Mouse (Mus musculus): ENCODE measurements around the gene Gm5447. TPM values are rescaled to one million over a fixed set of nuclear protein-coding genes. Genes with fewer than 3 reads are reported as not detected.

The Gm5447 gene
- polyA plus RNA-seq, 1 experiment from 2014 or later: 0.12 TPM

- no peaks in the 10 kb centered on the region for H3K27me3 ChIP-seq
- no peak overlapping the region for H3K27ac ChIP-seq
- H3K36me3 ChIP-seq: no peaks in the 10 kb centered on the region
- H3K4me2 ChIP-seq (replicated peaks): peak overlapping the region; percentile 48
- ATAC-seq (ENCODE audit: low FRiP score): peak; percentile 39; the same call in 1 of the 2 replicates
- 9% methylated on average over 10 of the region's 10 CpGs for WGBS
- H3K9me3 ChIP-seq (replicated peaks): no peaks in the 10 kb centered on the region
- no peak overlapping the region for H3K4me3 ChIP-seq
- peaks cover 14% of the 10 kb centered on the region for H3K4me1 ChIP-seq
- H3K9ac ChIP-seq: peak overlapping the region; percentile 51
These were observed 7.5 kb upstream of the Gm5447 start for GRCm38 (mm10) chr13:30966507-30966911.

GRCm38 (mm10) chr13:30968311-30968710, 5.7 kb upstream of the Gm5447 start:
- H3K9ac ChIP-seq: no peak overlapping the region
- no peak overlapping the region for H3K4me2 ChIP-seq (replicated peaks)
- ATAC-seq (ENCODE audit: low FRiP score): no peak

GRCm38 (mm10) chr13:30971047-30971446, 3.0 kb upstream of the Gm5447 start:
- Histone ChIP-seq H3K27ac (no peak overlapping the region), H3K36me3 (no peaks in the 10 kb centered on the region), H3K9me3 (replicated peaks) (no peaks in the 10 kb centered on the region), H3K9ac (no peak overlapping the region), H3K27me3 (no peaks in the 10 kb centered on the region), H3K4me2 (replicated peaks) (no peak overlapping the region), H3K4me1 (peaks cover 17% of the 10 kb centered on the region), H3K4me3 (no peak overlapping the region)
- ATAC-seq (ENCODE audit: low FRiP score): no peak
- 90% methylated on average over 3 of the region's 3 CpGs for WGBS

More at GRCm38 (mm10) chr13:30968311-30968710, 5.7 kb upstream of the Gm5447 start:
- Histone ChIP-seq H3K4me3 (no peak overlapping the region), H3K27ac (no peak overlapping the region), H3K36me3 (no peaks in the 10 kb centered on the region), H3K4me1 (peaks cover 16% of the 10 kb centered on the region), H3K9me3 (replicated peaks) (no peaks in the 10 kb centered on the region), H3K27me3 (no peaks in the 10 kb centered on the region)
- 77% methylated on average over 4 of the region's 4 CpGs for WGBS

- Histone ChIP-seq H3K36me3 (no peaks in the 10 kb centered on the region), H3K9ac (no peak overlapping the region), H3K9me3 (replicated peaks) (no peaks in the 10 kb centered on the region), H3K27me3 (no peaks in the 10 kb centered on the region), H3K4me1 (peaks cover 7% of the 10 kb centered on the region; the same call in 1 of the 2 replicates), H3K4me2 (replicated peaks) (no peak overlapping the region), H3K27ac (no peak overlapping the region), H3K4me3 (no peak overlapping the region)
- 97% methylated on average over 2 of the region's 2 CpGs for WGBS
- ATAC-seq (ENCODE audit: low FRiP score): no peak
These were observed 1.9 kb upstream of the Gm5447 start for GRCm38 (mm10) chr13:30972102-30972501.

GRCm38 (mm10) chr13:30974247-30974630, 235 bp downstream of the Gm5447 start:
- ATAC-seq (ENCODE audit: low FRiP score): peak; percentile 73
- Histone ChIP-seq H3K4me1 (0 out of 2 replicates have a peak, but pooled peaks cover 5% of the 10 kb centered on the region), H3K27me3 (no peaks in the 10 kb centered on the region), H3K27ac (no peak overlapping the region), H3K36me3 (no peaks in the 10 kb centered on the region), H3K9me3 (replicated peaks) (no peaks in the 10 kb centered on the region), H3K9ac (peak overlapping the region; percentile 87), H3K4me3 (peak overlapping the region; percentile 82), H3K4me2 (replicated peaks) (peak overlapping the region; percentile 59)
- 17% methylated on average over 5 of the region's 5 CpGs for WGBS

- no peaks in the 10 kb centered on the region for H3K27me3 ChIP-seq
- H3K4me2 ChIP-seq (replicated peaks): no peak overlapping the region
- no peaks in the 10 kb centered on the region for H3K36me3 ChIP-seq
- ATAC-seq (ENCODE audit: low FRiP score): no peak
- H3K9ac ChIP-seq: no peak overlapping the region
- 0 out of 2 replicates have a peak, but pooled peaks cover 5% of the 10 kb centered on the region for H3K4me1 ChIP-seq
- H3K27ac ChIP-seq: no peak overlapping the region
- H3K9me3 ChIP-seq (replicated peaks): no peaks in the 10 kb centered on the region
- H3K4me3 ChIP-seq: no peak overlapping the region
- 62% methylated on average over 8 of the region's 8 CpGs for WGBS
These were observed 2.6 kb downstream of the Gm5447 start for GRCm38 (mm10) chr13:30976536-30977084.

GRCm38 (mm10) chr13:30978224-30978623, 4.2 kb downstream of the Gm5447 start:
- Histone ChIP-seq H3K4me1 (0 out of 2 replicates have a peak, but pooled peaks cover 3% of the 10 kb centered on the region), H3K27ac (no peak overlapping the region), H3K36me3 (no peaks in the 10 kb centered on the region), H3K9me3 (replicated peaks) (no peaks in the 10 kb centered on the region), H3K4me2 (replicated peaks) (no peak overlapping the region), H3K4me3 (no peak overlapping the region), H3K27me3 (no peaks in the 10 kb centered on the region), H3K9ac (no peak overlapping the region)
- no peak for ATAC-seq (ENCODE audit: low FRiP score)
- 70% methylated on average over 4 of the region's 4 CpGs for WGBS

- Histone ChIP-seq H3K4me3 (no peak overlapping the region), H3K9me3 (replicated peaks) (no peaks in the 10 kb centered on the region), H3K9ac (no peak overlapping the region), H3K27ac (no peak overlapping the region), H3K36me3 (no peaks in the 10 kb centered on the region), H3K4me1 (peaks cover 9% of the 10 kb centered on the region), H3K27me3 (peaks cover 5% of the 10 kb centered on the region; the same call in 1 of the 2 replicates), H3K4me2 (replicated peaks) (no peak overlapping the region)
- no peak for ATAC-seq (ENCODE audit: low FRiP score)
- WGBS: 70% methylated on average over 1 of the region's 1 CpGs
These were observed 7.7 kb downstream of the Gm5447 start for GRCm38 (mm10) chr13:30981666-30982065.

- no peaks in the 10 kb centered on the region for H3K9me3 ChIP-seq (replicated peaks)
- no peak for ATAC-seq (ENCODE audit: low FRiP score)
- peak overlapping the region; percentile 55; the same call in 1 of the 2 replicates for H3K27ac ChIP-seq
- H3K27me3 ChIP-seq: peaks cover 22% of the 10 kb centered on the region
- 18% methylated on average over 13 of the region's 13 CpGs for WGBS
- no peaks in the 10 kb centered on the region for H3K36me3 ChIP-seq
- peak overlapping the region; percentile 26 for H3K4me3 ChIP-seq
- peak overlapping the region; percentile 19 for H3K9ac ChIP-seq
- H3K4me1 ChIP-seq: peaks cover 9% of the 10 kb centered on the region
- peak overlapping the region; percentile 55 for H3K4me2 ChIP-seq (replicated peaks)
These were observed 11.2 kb downstream of the Gm5447 start for GRCm38 (mm10) chr13:30985275-30985597.

GRCm38 (mm10) chr13:30985598-30986466, 11.8 kb downstream of the Gm5447 start:
- Histone ChIP-seq H3K27me3 (peaks cover 22% of the 10 kb centered on the region), H3K9me3 (replicated peaks) (no peaks in the 10 kb centered on the region), H3K4me1 (peaks cover 9% of the 10 kb centered on the region), H3K27ac (peak overlapping the region; percentile 55), H3K4me3 (peak overlapping the region; percentile 26), H3K4me2 (replicated peaks) (peak overlapping the region; percentile 55), H3K36me3 (no peaks in the 10 kb centered on the region), H3K9ac (peak overlapping the region; percentile 19)
- ATAC-seq (ENCODE audit: low FRiP score): peak; percentile 68
- 21% methylated on average over 27 of the region's 27 CpGs for WGBS

- H3K4me2 ChIP-seq (replicated peaks): no peak overlapping the region
- ATAC-seq (ENCODE audit: low FRiP score): no peak
- H3K27me3 ChIP-seq: peaks cover 27% of the 10 kb centered on the region
- no peak overlapping the region for H3K27ac ChIP-seq
- H3K4me3 ChIP-seq: no peak overlapping the region
- 82% methylated on average over 10 of the region's 10 CpGs for WGBS
- H3K36me3 ChIP-seq: no peaks in the 10 kb centered on the region
- H3K9me3 ChIP-seq (replicated peaks): no peaks in the 10 kb centered on the region
- H3K4me1 ChIP-seq: peaks cover 9% of the 10 kb centered on the region
- no peak overlapping the region for H3K9ac ChIP-seq
These were observed 13.0 kb downstream of the Gm5447 start for GRCm38 (mm10) chr13:30986934-30987455.

GRCm38 (mm10) chr13:30987686-30988085, 13.7 kb downstream of the Gm5447 start:
- no peaks in the 10 kb centered on the region for H3K9me3 ChIP-seq (replicated peaks)
- H3K4me1 ChIP-seq: peaks cover 9% of the 10 kb centered on the region
- peaks cover 28% of the 10 kb centered on the region for H3K27me3 ChIP-seq
- no peak overlapping the region for H3K27ac ChIP-seq
- H3K36me3 ChIP-seq: no peaks in the 10 kb centered on the region
- H3K4me2 ChIP-seq (replicated peaks): no peak overlapping the region
- WGBS: 82% methylated on average over 2 of the region's 2 CpGs
- no peak overlapping the region for H3K4me3 ChIP-seq
- no peak overlapping the region for H3K9ac ChIP-seq
- no peak for ATAC-seq (ENCODE audit: low FRiP score)
